Mouse (Mus musculus): ENCODE data around the gene Dop1b. TPM values are rescaled to one million over a fixed set of nuclear protein-coding genes. Genes with fewer than 3 reads are reported as not detected.

Dop1b gene
- polyA plus RNA-seq, 1 experiment from 2014 or later = 30.7 TPM

GRCm38 (mm10) chr16:93785805-93786204 lies 74.1 kb downstream of the Dop1b start:
- no peak overlapping the region for H3K27ac ChIP-seq
- no peak overlapping the region for H3K4me3 ChIP-seq (ENCODE audit: inconsistent target)
- no peaks in the 10 kb centered on the region for H3K79me2 ChIP-seq (ENCODE audit: inconsistent target)
- H3K36me3 ChIP-seq (ENCODE audit: inconsistent target) = peaks cover 25% of the 10 kb centered on the region
- WGBS (ENCODE audit: missing documents) = 71% methylated on average over 9 of the region's 9 CpGs

GRCm38 (mm10) chr16:93788388-93788787 lies 76.7 kb downstream of the Dop1b start:
- Histone ChIP-seq H3K79me2 (ENCODE audit: inconsistent target) (no peaks in the 10 kb centered on the region), H3K36me3 (ENCODE audit: inconsistent target) (peaks cover 20% of the 10 kb centered on the region; the same call in 1 of the 2 replicates), H3K4me3 (ENCODE audit: inconsistent target) (no peak overlapping the region), H3K27ac (no peak overlapping the region)
- 92% methylated on average over 4 of the region's 4 CpGs for WGBS (ENCODE audit: missing documents)

DNA sequence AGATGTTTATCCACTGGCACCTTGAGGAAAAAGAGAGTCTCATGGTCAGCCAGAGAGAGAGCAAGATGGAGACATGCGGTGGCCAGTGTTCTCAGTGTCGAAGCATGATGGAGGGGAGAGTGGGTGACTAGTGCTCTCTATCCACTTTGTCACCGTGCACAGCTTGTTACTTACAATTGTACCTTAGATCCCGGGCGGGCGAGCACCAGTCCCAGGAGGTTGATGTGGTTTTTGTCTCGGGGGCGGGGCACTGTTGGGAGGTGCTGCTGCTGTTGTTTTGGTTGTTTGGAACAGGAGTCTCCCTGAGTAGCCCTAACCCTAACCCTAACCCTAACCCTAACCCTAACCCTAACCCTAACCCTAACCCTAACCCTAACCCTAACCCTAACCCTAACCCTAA lies 77.2 kb downstream of the Dop1b start:
- WGBS (ENCODE audit: missing documents) = 99% methylated on average over 8 of the region's 8 CpGs
- H3K4me3 ChIP-seq (ENCODE audit: inconsistent target) = no peak overlapping the region
- no peaks in the 10 kb centered on the region for H3K79me2 ChIP-seq (ENCODE audit: inconsistent target)
- peaks cover 16% of the 10 kb centered on the region; the same call in 1 of the 2 replicates for H3K36me3 ChIP-seq (ENCODE audit: inconsistent target)
- no peak overlapping the region for H3K27ac ChIP-seq

DNA sequence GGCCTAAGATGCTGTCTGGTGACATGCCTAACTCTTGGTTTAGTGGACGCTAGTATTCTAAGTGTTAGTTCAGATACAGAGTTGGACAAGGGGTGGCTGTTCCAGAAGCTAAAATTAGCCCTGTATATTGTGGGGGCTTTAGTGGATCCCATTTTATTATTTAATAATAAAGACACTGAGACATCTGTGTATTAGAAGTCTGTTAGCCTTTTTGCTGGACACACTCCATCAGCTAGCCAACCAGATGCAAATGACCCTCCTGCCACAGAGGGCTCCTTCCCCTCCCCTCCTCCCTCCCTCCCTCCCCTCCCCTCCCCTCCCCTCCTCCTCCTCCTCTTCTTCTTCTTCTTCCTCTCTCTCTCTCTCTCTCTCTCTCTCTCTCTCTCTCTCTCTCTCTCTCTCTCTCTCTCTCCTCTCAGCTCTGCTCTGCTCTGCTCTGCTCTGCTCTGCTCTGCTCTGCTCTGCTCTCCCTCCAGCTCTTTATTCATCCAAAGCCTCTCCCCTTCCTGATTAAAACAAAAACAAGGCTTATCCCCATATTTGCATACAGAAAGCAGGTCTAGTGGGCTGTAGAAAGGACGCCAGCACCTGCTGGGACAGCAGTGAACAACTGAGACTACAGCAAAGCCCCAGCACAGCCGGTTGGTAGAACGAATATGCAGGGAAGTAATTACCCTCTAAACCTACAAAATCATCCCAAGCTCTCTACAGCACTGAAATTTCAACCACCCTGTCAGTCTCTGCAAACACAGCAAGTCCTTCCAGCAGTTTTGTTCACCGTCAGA lies 78.5 kb downstream of the Dop1b start:
- H3K36me3 ChIP-seq (ENCODE audit: inconsistent target) = peaks cover 9% of the 10 kb centered on the region; the same call in 1 of the 2 replicates
- no peak overlapping the region for H3K27ac ChIP-seq
- H3K79me2 ChIP-seq (ENCODE audit: inconsistent target) = no peaks in the 10 kb centered on the region
- no peak overlapping the region for H3K4me3 ChIP-seq (ENCODE audit: inconsistent target)
- WGBS (ENCODE audit: missing documents) = 91% methylated on average over 5 of the region's 5 CpGs

GRCm38 (mm10) chr16:93792981-93793630 lies 81.4 kb downstream of the Dop1b start:
- peaks cover 9% of the 10 kb centered on the region; the same call in 1 of the 2 replicates for H3K36me3 ChIP-seq (ENCODE audit: inconsistent target)
- 96% methylated on average over 15 of the region's 15 CpGs for WGBS (ENCODE audit: missing documents)

GRCm38 (mm10) chr16:93794845-93795244 lies 83.1 kb downstream of the Dop1b start:
- Histone ChIP-seq H3K79me2 (ENCODE audit: inconsistent target) (no peaks in the 10 kb centered on the region), H3K4me3 (ENCODE audit: inconsistent target) (no peak overlapping the region), H3K27ac (no peak overlapping the region), H3K36me3 (ENCODE audit: inconsistent target) (peaks cover 9% of the 10 kb centered on the region; the same call in 1 of the 2 replicates)
- WGBS (ENCODE audit: missing documents) = 92% methylated on average over 5 of the region's 5 CpGs

More at GRCm38 (mm10) chr16:93792981-93793630, 81.4 kb downstream of the Dop1b start:
- Histone ChIP-seq H3K4me3 (ENCODE audit: inconsistent target) (no peak overlapping the region), H3K79me2 (ENCODE audit: inconsistent target) (no peaks in the 10 kb centered on the region), H3K27ac (no peak overlapping the region)

GRCm38 (mm10) chr16:93795391-93795790 lies 83.7 kb downstream of the Dop1b start:
- Histone ChIP-seq H3K27ac (no peak overlapping the region), H3K36me3 (ENCODE audit: inconsistent target) (peaks cover 9% of the 10 kb centered on the region; the same call in 1 of the 2 replicates), H3K4me3 (ENCODE audit: inconsistent target) (no peak overlapping the region), H3K79me2 (ENCODE audit: inconsistent target) (no peaks in the 10 kb centered on the region)
- 85% methylated on average over 3 of the region's 5 CpGs for WGBS (ENCODE audit: missing documents)

GRCm38 (mm10) chr16:93797021-93797840 lies 85.5 kb downstream of the Dop1b start:
- H3K4me3 ChIP-seq (ENCODE audit: inconsistent target) = no peak overlapping the region
- H3K27ac ChIP-seq = no peak overlapping the region
- no peaks in the 10 kb centered on the region for H3K79me2 ChIP-seq (ENCODE audit: inconsistent target)
- peaks cover 9% of the 10 kb centered on the region; the same call in 1 of the 2 replicates for H3K36me3 ChIP-seq (ENCODE audit: inconsistent target)
- WGBS (ENCODE audit: missing documents) = 92% methylated on average over 12 of the region's 12 CpGs

DNA sequence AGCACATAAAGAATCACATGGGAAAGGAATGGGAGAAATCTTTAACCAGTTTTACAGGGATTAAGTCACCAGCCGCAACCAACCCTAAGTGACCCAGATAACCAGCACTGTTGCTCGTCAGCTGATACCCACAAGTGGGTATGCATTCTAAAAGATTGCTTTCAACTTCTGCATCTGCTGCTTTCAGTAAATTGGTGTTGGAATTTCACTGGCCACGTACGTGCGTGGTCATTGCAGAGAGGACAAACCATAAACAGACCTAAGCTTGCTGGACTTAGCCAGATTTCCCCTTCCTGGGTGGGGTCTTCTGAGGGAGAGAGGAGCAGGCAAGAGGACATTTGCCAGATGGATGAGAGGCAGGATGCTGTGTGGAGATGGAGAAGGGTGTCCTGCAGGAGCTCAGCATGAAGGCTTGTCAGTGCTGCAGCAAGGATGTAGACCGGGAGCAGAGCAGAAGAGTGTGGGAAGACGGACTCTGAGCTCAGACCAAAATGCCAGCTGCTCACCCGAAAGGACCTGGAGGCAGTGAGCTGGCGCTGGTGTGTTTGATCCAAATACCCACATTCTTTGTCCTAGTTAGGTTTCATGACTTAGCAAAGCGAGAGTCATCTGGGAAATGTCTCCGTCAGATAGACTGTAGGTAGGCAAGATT lies 86.3 kb downstream of the Dop1b start:
- Histone ChIP-seq H3K36me3 (ENCODE audit: inconsistent target) (peaks cover 9% of the 10 kb centered on the region; the same call in 1 of the 2 replicates), H3K27ac (no peak overlapping the region), H3K79me2 (ENCODE audit: inconsistent target) (no peaks in the 10 kb centered on the region), H3K4me3 (ENCODE audit: inconsistent target) (no peak overlapping the region)
- WGBS (ENCODE audit: missing documents) = 91% methylated on average over 11 of the region's 11 CpGs

GRCm38 (mm10) chr16:93798623-93799022 lies 86.9 kb downstream of the Dop1b start:
- Histone ChIP-seq H3K4me3 (ENCODE audit: inconsistent target) (no peak overlapping the region), H3K79me2 (ENCODE audit: inconsistent target) (no peaks in the 10 kb centered on the region), H3K36me3 (ENCODE audit: inconsistent target) (peaks cover 9% of the 10 kb centered on the region; the same call in 1 of the 2 replicates), H3K27ac (no peak overlapping the region)
- WGBS (ENCODE audit: missing documents) = 50% methylated on average over 5 of the region's 5 CpGs

DNA sequence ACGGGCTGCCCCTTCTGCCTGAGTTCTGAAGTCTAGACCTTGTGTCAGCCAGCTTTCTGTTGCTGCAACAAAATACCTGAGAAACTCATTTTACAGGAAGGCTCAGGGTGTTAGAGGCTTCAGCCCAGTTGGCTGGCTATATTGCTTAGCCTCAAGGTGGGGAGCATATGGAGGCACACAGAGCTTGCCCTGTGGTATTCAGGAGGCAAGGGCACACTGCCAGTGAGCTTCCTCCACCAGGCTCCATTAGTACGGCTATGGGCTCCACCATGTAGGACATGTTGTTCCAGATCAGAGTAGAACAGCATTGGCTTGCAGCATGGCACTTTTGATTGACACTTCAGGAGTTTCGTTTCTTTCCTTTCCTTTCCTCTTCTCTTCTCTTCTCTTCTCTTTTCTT lies 87.4 kb downstream of the Dop1b start:
- Histone ChIP-seq H3K79me2 (ENCODE audit: inconsistent target) (no peaks in the 10 kb centered on the region), H3K36me3 (ENCODE audit: inconsistent target) (peaks cover 9% of the 10 kb centered on the region; the same call in 1 of the 2 replicates), H3K27ac (no peak overlapping the region), H3K4me3 (ENCODE audit: inconsistent target) (no peak overlapping the region)
- WGBS (ENCODE audit: missing documents) = 89% methylated on average over 3 of the region's 3 CpGs

GRCm38 (mm10) chr16:93799936-93800335 lies 88.2 kb downstream of the Dop1b start:
- WGBS (ENCODE audit: missing documents) = 98% methylated on average over 14 of the region's 16 CpGs
- H3K27ac ChIP-seq = no peak overlapping the region

GRCm38 (mm10) chr16:93807167-93807566 lies 95.5 kb downstream of the Dop1b start:
- H3K79me2 ChIP-seq (ENCODE audit: inconsistent target) = no peaks in the 10 kb centered on the region
- no peak overlapping the region for H3K4me3 ChIP-seq (ENCODE audit: inconsistent target)
- 96% methylated on average over 5 of the region's 6 CpGs for WGBS (ENCODE audit: missing documents)
- peaks cover 19% of the 10 kb centered on the region for H3K36me3 ChIP-seq (ENCODE audit: inconsistent target)
- H3K27ac ChIP-seq = no peak overlapping the region

More at GRCm38 (mm10) chr16:93799936-93800335, 88.2 kb downstream of the Dop1b start:
- H3K36me3 ChIP-seq (ENCODE audit: inconsistent target) = peaks cover 13% of the 10 kb centered on the region; the same call in 1 of the 2 replicates
- no peaks in the 10 kb centered on the region for H3K79me2 ChIP-seq (ENCODE audit: inconsistent target)
- no peak overlapping the region for H3K4me3 ChIP-seq (ENCODE audit: inconsistent target)

Data from macrophage (primary cell).